Mouse (Mus musculus): ENCODE results near the gene Pxt1. TPM values are rescaled to one million over a fixed set of nuclear protein-coding genes. Genes with fewer than 3 reads are reported as not detected.

Pxt1 gene
- total and polyA plus RNA-seq, 2 experiments from 2014 or later, result not detected

- 88% methylated on average over 10 of the region's 10 CpGs for WGBS
- H3K27ac ChIP-seq (ENCODE audit: low read depth, low read length), result no peak overlapping the region
- H3K4me1 ChIP-seq (ENCODE audit: insufficient read depth), result no peaks in the 10 kb centered on the region
- H3K4me3 ChIP-seq (ENCODE audit: low read depth, low read length), result no peak overlapping the region
- no peak for TF ChIP-seq CTCF (IDR thresholded peaks at IDR 0.05; ENCODE audit: low read depth)
- ATAC-seq, result no peak
- H3K9ac ChIP-seq, result no peak overlapping the region
- H3K36me3 ChIP-seq (ENCODE audit: insufficient read depth), result peaks cover 60% of the 10 kb centered on the region
- no peaks in the 10 kb centered on the region for H3K27me3 ChIP-seq (ENCODE audit: insufficient read depth, low read length)
- no peak for DNase-seq
- H3K9me3 ChIP-seq (ENCODE audit: low read length), result no peaks in the 10 kb centered on the region
- no peak overlapping the region for H3K4me2 ChIP-seq (ENCODE audit: low read depth)
These were observed 18.0 kb upstream of the Pxt1 start for GRCm38 (mm10) chr17:28961596-28961995.

- H3K9me3 ChIP-seq (ENCODE audit: low read length), result no peaks in the 10 kb centered on the region
- ATAC-seq (no peak), DNase-seq (no peak)
- H3K36me3 ChIP-seq (ENCODE audit: insufficient read depth), result peaks cover 51% of the 10 kb centered on the region
- TF ChIP-seq CTCF (IDR thresholded peaks at IDR 0.05; ENCODE audit: low read depth), result no peak
- no peak overlapping the region for H3K4me3 ChIP-seq (ENCODE audit: low read depth, low read length)
- no peak overlapping the region for H3K4me2 ChIP-seq (ENCODE audit: low read depth)
- 69% methylated on average over 10 of the region's 10 CpGs for WGBS
- H3K4me1 ChIP-seq (ENCODE audit: insufficient read depth), result no peaks in the 10 kb centered on the region
- H3K27me3 ChIP-seq (ENCODE audit: insufficient read depth, low read length), result no peaks in the 10 kb centered on the region
- no peak overlapping the region for H3K9ac ChIP-seq
- H3K27ac ChIP-seq (ENCODE audit: low read depth, low read length), result no peak overlapping the region
These were observed 17.0 kb upstream of the Pxt1 start for GRCm38 (mm10) chr17:28960597-28960996.

DNA sequence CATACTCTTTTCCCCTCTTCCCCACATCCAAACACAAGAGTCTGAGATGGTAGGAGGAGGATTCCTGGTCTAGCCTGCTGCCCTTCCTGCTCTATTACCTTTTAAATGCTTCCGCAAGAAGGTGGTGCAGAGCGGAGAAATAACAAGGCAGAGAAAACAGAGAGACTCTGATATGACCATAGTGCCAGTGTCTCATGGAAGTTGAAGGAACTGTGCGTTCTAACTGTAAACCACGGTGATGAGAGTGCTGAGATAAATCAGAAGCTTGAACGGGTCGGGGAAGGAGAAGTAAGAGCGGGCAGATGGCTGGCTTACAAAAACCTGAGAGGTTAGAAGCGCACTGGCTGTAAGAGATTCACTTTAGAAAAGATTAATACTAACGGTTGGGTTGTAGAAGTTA is 10.8 kb upstream of the Pxt1 start:
- H3K4me2 ChIP-seq (ENCODE audit: low read depth), result peak overlapping the region; percentile 76; the same call in 1 of the 2 replicates
- H3K4me3 ChIP-seq (ENCODE audit: low read depth, low read length), result no peak overlapping the region
- H3K27me3 ChIP-seq (ENCODE audit: insufficient read depth, low read length), result no peaks in the 10 kb centered on the region
- peaks cover 7% of the 10 kb centered on the region; the same call in 1 of the 2 replicates for H3K36me3 ChIP-seq (ENCODE audit: insufficient read depth)
- H3K9me3 ChIP-seq (ENCODE audit: low read length), result no peaks in the 10 kb centered on the region
- DNase-seq, result no peak
- no peak overlapping the region for H3K27ac ChIP-seq (ENCODE audit: low read depth, low read length)
- no peak for TF ChIP-seq CTCF (IDR thresholded peaks at IDR 0.05; ENCODE audit: low read depth)
- WGBS, result 98% methylated on average over 9 of the region's 9 CpGs
- no peak overlapping the region for H3K9ac ChIP-seq
- no peak for ATAC-seq
- peaks cover 12% of the 10 kb centered on the region for H3K4me1 ChIP-seq (ENCODE audit: insufficient read depth)

GRCm38 (mm10) chr17:28953251-28953650 is 9.6 kb upstream of the Pxt1 start:
- no peak for TF ChIP-seq CTCF (IDR thresholded peaks at IDR 0.05; ENCODE audit: low read depth)
- Histone ChIP-seq H3K4me3 (ENCODE audit: low read depth, low read length) (peak overlapping the region; percentile 73), H3K36me3 (ENCODE audit: insufficient read depth) (peaks cover 7% of the 10 kb centered on the region; the same call in 1 of the 2 replicates), H3K9me3 (ENCODE audit: low read length) (no peaks in the 10 kb centered on the region), H3K4me1 (ENCODE audit: insufficient read depth) (peaks cover 12% of the 10 kb centered on the region), H3K27ac (ENCODE audit: low read depth, low read length) (peak overlapping the region; percentile 97), H3K4me2 (ENCODE audit: low read depth) (peak overlapping the region; percentile 76), H3K27me3 (ENCODE audit: insufficient read depth, low read length) (no peaks in the 10 kb centered on the region), H3K9ac (peak overlapping the region; percentile 80)
- peak; percentile 49 for DNase-seq
- WGBS, result 19% methylated on average over 9 of the region's 9 CpGs
- no peak for ATAC-seq

GRCm38 (mm10) chr17:28951831-28952799 is 8.5 kb upstream of the Pxt1 start, which contains the start of gene Kctd20:
Gene Kctd20, plus strand, starts transcription at chr17:28951950.
- WGBS, result under 1% methylated on average over 65 of the region's 80 CpGs
- no peaks in the 10 kb centered on the region for H3K36me3 ChIP-seq (ENCODE audit: insufficient read depth)
- DNase-seq, result peak; percentile 95

GRCm38 (mm10) chr17:28950751-28951150 is 7.1 kb upstream of the Pxt1 start:
- Histone ChIP-seq H3K4me2 (ENCODE audit: low read depth) (no peak overlapping the region), H3K9me3 (ENCODE audit: low read length) (no peaks in the 10 kb centered on the region), H3K4me3 (ENCODE audit: low read depth, low read length) (no peak overlapping the region), H3K4me1 (ENCODE audit: insufficient read depth) (peaks cover 12% of the 10 kb centered on the region), H3K9ac (no peak overlapping the region), H3K27me3 (ENCODE audit: insufficient read depth, low read length) (no peaks in the 10 kb centered on the region), H3K36me3 (ENCODE audit: insufficient read depth) (no peaks in the 10 kb centered on the region), H3K27ac (ENCODE audit: low read depth, low read length) (no peak overlapping the region)
- ATAC-seq, result no peak
- TF ChIP-seq CTCF (IDR thresholded peaks at IDR 0.05; ENCODE audit: low read depth), result no peak
- no peak for DNase-seq
- WGBS, result 69% methylated on average over 4 of the region's 4 CpGs

More at GRCm38 (mm10) chr17:28951831-28952799, 8.5 kb upstream of the Pxt1 start, which contains the start of gene Kctd20:
- Histone ChIP-seq H3K27ac (ENCODE audit: low read depth, low read length) (peak within 1 kb of the TSS; percentile 97), H3K9me3 (ENCODE audit: low read length) (no peaks in the 10 kb centered on the region), H3K9ac (peak within 1 kb of the TSS; percentile 80), H3K4me2 (ENCODE audit: low read depth) (peak within 1 kb of the TSS; percentile 76), H3K4me1 (ENCODE audit: insufficient read depth) (peaks cover 12% of the 10 kb centered on the region), H3K27me3 (ENCODE audit: insufficient read depth, low read length) (no peaks in the 10 kb centered on the region), H3K4me3 (ENCODE audit: low read depth, low read length) (peak within 1 kb of the TSS; percentile 73)
- TF ChIP-seq CTCF (IDR thresholded peaks at IDR 0.05; ENCODE audit: low read depth), result peak; percentile 11; the same call in 1 of the 2 replicates
- ATAC-seq, result peak; percentile 89

GRCm38 (mm10) chr17:28948661-28949060 is 5.0 kb upstream of the Pxt1 start:
- Histone ChIP-seq H3K4me1 (ENCODE audit: insufficient read depth) (peaks cover 4% of the 10 kb centered on the region), H3K4me3 (ENCODE audit: low read depth, low read length) (no peak overlapping the region), H3K27ac (ENCODE audit: low read depth, low read length) (no peak overlapping the region), H3K27me3 (ENCODE audit: insufficient read depth, low read length) (no peaks in the 10 kb centered on the region), H3K9ac (no peak overlapping the region), H3K4me2 (ENCODE audit: low read depth) (no peak overlapping the region), H3K36me3 (ENCODE audit: insufficient read depth) (no peaks in the 10 kb centered on the region), H3K9me3 (ENCODE audit: low read length) (no peaks in the 10 kb centered on the region)
- WGBS, result 71% methylated on average over 4 of the region's 4 CpGs
- ATAC-seq, result no peak
- DNase-seq, result no peak
- no peak for TF ChIP-seq CTCF (IDR thresholded peaks at IDR 0.05; ENCODE audit: low read depth)
